Mouse (Mus musculus) heart, postnatal 0 days (tissue): ENCODE data around the gene Gcn1l1.

Experiments used
- CTCF ChIP-seq: IDR thresholded peaks from 2 replicates; pipeline ENCODE4 v1.5.1; 2016; ENCODE audit warnings: antibody characterized with exemption, control low read depth, low read depth
- EP300 ChIP-seq: IDR thresholded peaks from 2 replicates; pipeline ENCODE4 v1.6.1; 2016; ENCODE audit warnings: antibody characterized with exemption, low read depth

DNA sequence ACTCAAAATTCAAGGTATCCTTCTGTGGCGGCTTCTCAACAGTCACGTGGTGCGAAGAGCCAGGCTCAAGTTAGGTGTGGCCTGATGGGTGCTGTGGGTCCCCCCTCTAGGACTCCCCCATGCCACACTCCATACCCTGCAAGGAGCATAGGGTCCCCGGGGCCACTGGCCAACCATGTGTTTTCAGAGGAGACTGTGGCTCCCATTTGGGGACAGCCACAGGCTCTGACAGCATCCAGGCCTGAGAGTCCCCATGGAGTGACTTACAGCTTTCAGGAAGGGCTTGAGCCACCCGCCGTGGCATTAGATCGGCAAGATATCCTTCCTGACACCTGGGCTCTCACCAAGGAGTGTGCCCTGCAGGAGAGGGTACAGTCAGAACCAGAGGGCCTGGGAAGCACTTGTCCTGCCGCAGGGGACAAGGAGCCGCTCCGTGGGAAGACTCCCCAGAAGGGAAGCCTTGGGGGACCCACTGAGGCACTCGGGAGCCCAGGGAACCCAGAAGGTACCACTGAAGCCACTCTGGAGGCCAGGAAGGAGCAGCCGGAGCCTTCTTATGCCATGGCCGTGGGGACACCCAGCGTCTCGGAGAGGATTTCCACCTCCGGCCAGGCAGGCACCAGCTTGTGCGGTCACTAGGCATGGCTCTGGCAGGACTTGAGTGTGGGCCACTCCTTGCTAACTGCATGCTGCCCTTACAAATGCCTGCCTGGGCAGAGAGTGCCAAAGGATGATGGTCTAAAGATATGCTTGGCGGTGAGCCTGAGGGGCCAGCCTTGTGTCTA is 16.4 kb upstream of the Gcn1l1 start:
- no peak for TF ChIP-seq CTCF
- TF ChIP-seq EP300: no peak
